Mouse (Mus musculus) leukemia stem cell, adult 10-12 weeks (primary cell): Measurements from ENCODE around the gene Calr4. TPM values are rescaled to one million over a fixed set of nuclear protein-coding genes. Genes with fewer than 3 reads are reported as not detected.

ENCODE experiments used
- polyA plus RNA-seq: library from polyadenylated mRNA; stranded (reverse); fragments of >175 nt; gene quantifications from 2 replicates; pipeline ENCODE4 v1.2.3, GENCODE M21; 2012; ENCODE audit warnings: low replicate concordance

The Calr4 gene
- not detected in 2 replicates for polyA plus RNA-seq

DNA sequence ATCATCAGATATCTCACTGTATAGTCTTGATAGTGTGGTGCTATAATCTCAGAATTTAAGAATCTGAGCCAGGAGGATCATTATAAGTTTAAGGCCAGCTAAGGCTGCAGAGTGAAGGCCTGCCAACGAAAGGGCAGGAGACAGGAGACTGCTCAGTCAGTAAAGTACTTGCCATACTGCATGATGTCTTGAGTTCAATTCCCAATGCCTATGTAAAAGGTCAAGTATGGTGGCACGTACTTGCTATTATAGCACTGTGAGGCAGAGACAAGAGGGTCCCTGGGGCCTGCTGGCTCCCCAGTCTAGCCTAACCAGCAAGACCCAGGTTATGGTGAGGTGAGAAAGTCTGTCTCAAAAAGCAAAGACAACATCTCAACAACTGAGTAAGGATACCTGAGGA lies at the start of gene Calr4:
TSS of gene Calr4 (plus strand) at position 301 of the 400 bp plus-strand sequence.

DNA sequence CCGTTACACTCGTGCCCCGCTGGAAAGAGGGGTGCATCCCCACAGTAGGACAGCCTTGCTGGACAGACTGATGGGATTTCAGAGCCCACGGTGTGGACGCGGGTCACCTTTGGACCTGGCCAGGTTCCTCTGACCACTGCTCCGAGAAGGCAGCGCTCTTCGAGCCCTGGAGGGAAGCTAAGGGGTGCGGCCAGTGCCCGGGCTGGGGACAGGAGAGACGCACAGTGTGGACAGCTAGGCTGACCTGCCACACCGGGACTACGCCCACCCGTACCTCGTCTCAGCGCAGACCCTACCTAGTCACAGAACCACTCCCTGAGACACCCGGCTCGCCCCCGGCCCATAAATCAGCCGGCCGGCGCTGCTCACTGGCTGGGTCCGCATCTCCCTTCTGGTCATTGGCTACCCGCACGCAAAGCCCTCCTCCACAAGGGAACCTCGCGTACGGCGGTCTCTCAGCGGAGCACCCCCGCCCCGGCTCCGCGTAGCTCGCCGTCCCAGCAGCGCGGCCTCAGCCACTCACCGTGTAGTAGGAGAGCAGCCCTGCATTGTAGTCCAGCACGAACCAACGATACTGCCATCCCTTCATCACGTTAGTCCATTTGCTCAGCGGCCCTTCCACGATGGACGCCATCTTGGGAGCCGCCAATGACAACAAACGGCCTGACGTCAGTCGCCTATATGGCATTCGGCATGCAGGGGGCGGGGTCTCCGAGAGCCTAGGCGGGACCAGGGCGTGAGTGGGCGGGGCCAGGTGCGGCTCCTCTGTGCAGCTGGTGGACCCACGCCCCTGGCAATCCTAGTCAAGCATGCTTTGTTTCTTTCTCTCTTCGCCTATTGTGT lies 32.5 kb upstream of the Calr4 start, which contains the start of gene Osbpl9:
TSS of gene Osbpl9 (minus strand) at position 691 of the 843 bp plus-strand sequence.

GRCm38 (mm10) chr4:109279689-109280458 lies 45.6 kb downstream of the Calr4 start, which contains the start of gene Eps15:
Gene Eps15, plus strand, starts transcription at chr4:109280268.

Other genes with a start within 250 kb of the Calr4 start
- 9.1 and 16.2 TPM in 2 replicates for gene Nrd1, start 233.8 kb upstream of the Calr4 start, polyA plus RNA-seq
- gene Osbpl9, start 32.2 kb upstream of the Calr4 start, polyA plus RNA-seq, result 1.2 and 3.1 TPM in 2 replicates
- 7.7 and 18.4 TPM in 2 replicates for gene Eps15, start 45.8 kb downstream of the Calr4 start, polyA plus RNA-seq
- 1.8 and 3.0 TPM in 2 replicates for gene Ttc39a, start 172.1 kb downstream of the Calr4 start, polyA plus RNA-seq